8 mouse cellular contexts compared by ENCODE assay signal in genomic region chr2:32712934-32713817, GRCm38 (mm10). TPM values are rescaled to one million over a fixed set of nuclear protein-coding genes. Genes with fewer than 3 reads are reported as not detected.
DNase-seq lines count a peak whose midpoint lies in the region; ATAC-seq and TF ChIP-seq lines count a peak whose summit lies in the region.

Gene Cdk9 (minus strand): TSS chr2:32713076.

- TF ChIP-seq EP300 in lung, postnatal 0 days (IDR thresholded peaks at IDR 0.05): no peak

- ATAC-seq in frontal cortex, adult (ENCODE audit: low TSS enrichment): peak; percentile 72
- peak; percentile 85 for ATAC-seq in lung, postnatal 0 days

- H3K9me3 ChIP-seq in hindbrain, embryonic 10.5 days: 0 out of 2 replicates have a peak, but pooled peaks cover 3% of the 10 kb centered on the region
- no peaks in the 10 kb centered on the region for H3K9me3 ChIP-seq in lung, postnatal 0 days (ENCODE audit: low read length)

- peak within 1 kb of the TSS; percentile 85 for H3K4me2 ChIP-seq in lung, postnatal 0 days (replicated peaks; ENCODE audit: low read depth, low read length)

- DNase-seq in MEL-GATA-1-ER (ENCODE audit: extremely low read depth, low read depth): peak; percentile 59
- peak; percentile 97 for DNase-seq in cerebellum, adult 8-10 months
- peak; percentile 94 for DNase-seq in hindbrain, embryonic 10.5 days (ENCODE audit: low spot score)
- peak; percentile 90 for DNase-seq in layer of hippocampus, adult 9-11 months
- peak; percentile 95 for DNase-seq in lung, postnatal 0 days (ENCODE audit: low spot score)
- DNase-seq in ovary, postnatal 14 days (ENCODE audit: low spot score): peak; percentile 95
- DNase-seq in thymus, postnatal 14 days: peak; percentile 94

- H3K4me3 ChIP-seq in hindbrain, embryonic 10.5 days: peak within 1 kb of the TSS; percentile 97
- H3K4me3 ChIP-seq in lung, postnatal 0 days (ENCODE audit: low read depth, low read length): peak within 1 kb of the TSS; percentile 90

- peak; percentile 100 for TF ChIP-seq CTCF in lung, postnatal 0 days (IDR thresholded peaks at IDR 0.05)

- H3K4me1 ChIP-seq in hindbrain, embryonic 10.5 days (replicated peaks): peaks cover 37% of the 10 kb centered on the region
- H3K4me1 ChIP-seq in lung, postnatal 0 days (ENCODE audit: insufficient read depth, low read depth, low read length): peaks cover 17% of the 10 kb centered on the region; the same call in 1 of the 2 replicates

- H3K27me3 ChIP-seq in hindbrain, embryonic 10.5 days (ENCODE audit: insufficient read depth, poor library complexity, severe bottlenecking): no peaks in the 10 kb centered on the region
- H3K27me3 ChIP-seq in lung, postnatal 0 days (replicated peaks; ENCODE audit: insufficient read depth, low read length): no peaks in the 10 kb centered on the region

- peaks cover 33% of the 10 kb centered on the region for H3K36me3 ChIP-seq in hindbrain, embryonic 10.5 days
- H3K36me3 ChIP-seq in lung, postnatal 0 days (ENCODE audit: insufficient read depth, low read length): peaks cover 13% of the 10 kb centered on the region

- under 1% methylated on average over 67 of the region's 79 CpGs for WGBS in hindbrain, embryonic 10.5 days
- under 1% methylated on average over 30 of the region's 79 CpGs for WGBS in lung, postnatal 0 days

- peak within 1 kb of the TSS; percentile 98 for H3K27ac ChIP-seq in hindbrain, embryonic 10.5 days
- peak within 1 kb of the TSS; percentile 96 for H3K27ac ChIP-seq in lung, postnatal 0 days (ENCODE audit: low read length)

- peak within 1 kb of the TSS; percentile 64 for H3K9ac ChIP-seq in lung, postnatal 0 days (replicated peaks; ENCODE audit: low read depth)

RNA-seq across cellular contexts. Expression of gene Cdk9, which starts in this region (rescaled TPM):
- 121 and 125 TPM in 2 replicates for polyA plus RNA-seq in hindbrain, embryonic 10.5 days (2016; fragmentation: Nextera tagmentation; extraction: Ambion mirVana)
- polyA plus RNA-seq in lung, postnatal 0 days (2015; fragmentation: Nextera tagmentation; extraction: Ambion mirVana): 62.8 and 68.7 TPM in 2 replicates

Comparison
In these comparisons a context has a peak if more than half of its experiments do, and no peak if none do; other contexts are left out.
1. Peak in every context shown above with its lines: DNase-seq, ATAC-seq, H3K4me3 ChIP-seq and H3K27ac ChIP-seq.